Mouse (Mus musculus): Measurements from ENCODE around the gene Tmem135. TPM values are rescaled to one million over a fixed set of nuclear protein-coding genes. Genes with fewer than 3 reads are reported as not detected.

The Tmem135 gene
- polyA plus RNA-seq, 1 experiment: 13.1 TPM

- Histone ChIP-seq H3K4me3 (no peak overlapping the region), H3K4me2 (ENCODE audit: low read depth) (no peak overlapping the region), H3ac (ENCODE audit: control insufficient read depth, insufficient read length) (no peak overlapping the region), H3K27me3 (ENCODE audit: control insufficient read depth, insufficient read depth, insufficient read length) (no peaks in the 10 kb centered on the region), H3K36me3 (ENCODE audit: control insufficient read depth, insufficient read depth) (peaks cover 3% of the 10 kb centered on the region), H3K79me2 (ENCODE audit: control insufficient read depth, insufficient read depth) (no peaks in the 10 kb centered on the region)
- TF ChIP-seq POLR2A (IDR thresholded peaks at IDR 0.05; ENCODE audit: insufficient read length, low read depth) (no peak), MYOG (IDR thresholded peaks at IDR 0.05; ENCODE audit: control insufficient read depth in 1 of 3, insufficient read depth in 1 of 3, insufficient read length in 2 of 3, low read depth in 2 of 3) (no peak), E2F4 (IDR thresholded peaks at IDR 0.05; ENCODE audit: insufficient read depth) (no peak), POLR2AphosphoS2 (IDR thresholded peaks at IDR 0.05; ENCODE audit: insufficient read length, low read depth) (no peak), MAX (IDR thresholded peaks at IDR 0.05; ENCODE audit: low read depth) (no peak), REST (IDR thresholded peaks at IDR 0.05; ENCODE audit: insufficient read depth, insufficient read length) (no peak), CEBPB (IDR thresholded peaks at IDR 0.05; ENCODE audit: insufficient read depth, poor library complexity, severe bottlenecking) (no peak)
Observed at GRCm38 (mm10) chr7:89308238-89308637, 95.8 kb downstream of the Tmem135 start.

GRCm38 (mm10) chr7:89306831-89307230 is 97.2 kb downstream of the Tmem135 start:
- no peak overlapping the region for H3ac ChIP-seq (ENCODE audit: control insufficient read depth, insufficient read length)
- no peak overlapping the region for H3K4me3 ChIP-seq
- no peaks in the 10 kb centered on the region for H3K79me2 ChIP-seq (ENCODE audit: control insufficient read depth, insufficient read depth)
- TF ChIP-seq SRF (IDR thresholded peaks at IDR 0.05; ENCODE audit: control insufficient read depth, insufficient read length, low read depth) (no peak), MAX (IDR thresholded peaks at IDR 0.05; ENCODE audit: low read depth) (no peak), CEBPB (IDR thresholded peaks at IDR 0.05; ENCODE audit: insufficient read depth, poor library complexity, severe bottlenecking) (no peak)
- H3K4me2 ChIP-seq (ENCODE audit: low read depth): no peak overlapping the region
- no peaks in the 10 kb centered on the region for H3K27me3 ChIP-seq (ENCODE audit: control insufficient read depth, insufficient read depth, insufficient read length)
- no peaks in the 10 kb centered on the region for H3K36me3 ChIP-seq (ENCODE audit: control insufficient read depth, insufficient read depth)

- no peak overlapping the region for H3K4me2 ChIP-seq (ENCODE audit: low read depth)
- no peak overlapping the region for H3K4me3 ChIP-seq
- H3K36me3 ChIP-seq (ENCODE audit: control insufficient read depth, insufficient read depth): no peaks in the 10 kb centered on the region
- no peak overlapping the region for H3ac ChIP-seq (ENCODE audit: control insufficient read depth, insufficient read length)
- TF ChIP-seq TCF12 (IDR thresholded peaks at IDR 0.05; ENCODE audit: insufficient read depth, poor library complexity, severe bottlenecking): no peak
- TF ChIP-seq REST (IDR thresholded peaks at IDR 0.05; ENCODE audit: insufficient read depth, insufficient read length): no peak
- no peak for TF ChIP-seq TCF3 (IDR thresholded peaks at IDR 0.05; ENCODE audit: insufficient read length, low read depth)
- no peak for TF ChIP-seq USF1 (IDR thresholded peaks at IDR 0.05; ENCODE audit: low read depth)
- no peak for TF ChIP-seq MYOG (IDR thresholded peaks at IDR 0.05; ENCODE audit: control insufficient read depth in 1 of 3, insufficient read depth in 1 of 3, insufficient read length in 2 of 3, low read depth in 2 of 3)
- TF ChIP-seq E2F4 (IDR thresholded peaks at IDR 0.05; ENCODE audit: insufficient read depth): no peak
- no peak for TF ChIP-seq MYOD1 (IDR thresholded peaks at IDR 0.05; ENCODE audit: control insufficient read depth in 1 of 3, insufficient read length in 2 of 3, low read depth in 2 of 3)
- no peak for TF ChIP-seq MAX (IDR thresholded peaks at IDR 0.05; ENCODE audit: low read depth)
- TF ChIP-seq POLR2AphosphoS2 (IDR thresholded peaks at IDR 0.05; ENCODE audit: insufficient read length, low read depth): no peak
- TF ChIP-seq SRF (IDR thresholded peaks at IDR 0.05; ENCODE audit: control insufficient read depth, insufficient read length, low read depth): no peak
- TF ChIP-seq POLR2A (IDR thresholded peaks at IDR 0.05; ENCODE audit: insufficient read length, low read depth): no peak
- TF ChIP-seq CEBPB (IDR thresholded peaks at IDR 0.05; ENCODE audit: insufficient read depth, poor library complexity, severe bottlenecking): no peak
- H3K79me2 ChIP-seq (ENCODE audit: control insufficient read depth, insufficient read depth): no peaks in the 10 kb centered on the region
- H3K27me3 ChIP-seq (ENCODE audit: control insufficient read depth, insufficient read depth, insufficient read length): no peaks in the 10 kb centered on the region
Observed at GRCm38 (mm10) chr7:89304958-89305357, 99.1 kb downstream of the Tmem135 start.

- no peak for TF ChIP-seq E2F4 (IDR thresholded peaks at IDR 0.05; ENCODE audit: insufficient read depth)
- TF ChIP-seq SRF (IDR thresholded peaks at IDR 0.05; ENCODE audit: control insufficient read depth, insufficient read length, low read depth): no peak
- no peak for TF ChIP-seq MYOG (IDR thresholded peaks at IDR 0.05; ENCODE audit: control insufficient read depth in 1 of 3, insufficient read depth in 1 of 3, insufficient read length in 2 of 3, low read depth in 2 of 3)
- TF ChIP-seq MYOD1 (IDR thresholded peaks at IDR 0.05; ENCODE audit: control insufficient read depth in 1 of 3, insufficient read length in 2 of 3, low read depth in 2 of 3): no peak
- no peak for TF ChIP-seq POLR2AphosphoS2 (IDR thresholded peaks at IDR 0.05; ENCODE audit: insufficient read length, low read depth)
- TF ChIP-seq REST (IDR thresholded peaks at IDR 0.05; ENCODE audit: insufficient read depth, insufficient read length): no peak
- no peak for TF ChIP-seq TCF3 (IDR thresholded peaks at IDR 0.05; ENCODE audit: insufficient read length, low read depth)
- TF ChIP-seq USF1 (IDR thresholded peaks at IDR 0.05; ENCODE audit: low read depth): no peak
- TF ChIP-seq CEBPB (IDR thresholded peaks at IDR 0.05; ENCODE audit: insufficient read depth, poor library complexity, severe bottlenecking): no peak
- TF ChIP-seq MAX (IDR thresholded peaks at IDR 0.05; ENCODE audit: low read depth): no peak
- no peak for TF ChIP-seq TCF12 (IDR thresholded peaks at IDR 0.05; ENCODE audit: insufficient read depth, poor library complexity, severe bottlenecking)
- no peak for TF ChIP-seq POLR2A (IDR thresholded peaks at IDR 0.05; ENCODE audit: insufficient read length, low read depth)
- Histone ChIP-seq H3ac (ENCODE audit: control insufficient read depth, insufficient read length) (no peak overlapping the region), H3K4me2 (ENCODE audit: low read depth) (no peak overlapping the region), H3K27me3 (ENCODE audit: control insufficient read depth, insufficient read depth, insufficient read length) (no peaks in the 10 kb centered on the region), H3K4me3 (no peak overlapping the region), H3K36me3 (ENCODE audit: control insufficient read depth, insufficient read depth) (no peaks in the 10 kb centered on the region), H3K79me2 (ENCODE audit: control insufficient read depth, insufficient read depth) (no peaks in the 10 kb centered on the region)
Observed at GRCm38 (mm10) chr7:89303765-89304164, 100.3 kb downstream of the Tmem135 start.

GRCm38 (mm10) chr7:89298911-89299458 is 105.0 kb downstream of the Tmem135 start:
- Histone ChIP-seq H3K79me2 (ENCODE audit: control insufficient read depth, insufficient read depth) (no peaks in the 10 kb centered on the region), H3K27me3 (ENCODE audit: control insufficient read depth, insufficient read depth, insufficient read length) (no peaks in the 10 kb centered on the region)

More at GRCm38 (mm10) chr7:89298911-89299458, 105.0 kb downstream of the Tmem135 start:
- Histone ChIP-seq H3ac (ENCODE audit: control insufficient read depth, insufficient read length) (no peak overlapping the region), H3K4me3 (no peak overlapping the region), H3K4me2 (ENCODE audit: low read depth) (no peak overlapping the region), H3K36me3 (ENCODE audit: control insufficient read depth, insufficient read depth) (no peaks in the 10 kb centered on the region)
- TF ChIP-seq REST (IDR thresholded peaks at IDR 0.05; ENCODE audit: insufficient read depth, insufficient read length) (no peak), SRF (IDR thresholded peaks at IDR 0.05; ENCODE audit: control insufficient read depth, insufficient read length, low read depth) (no peak), E2F4 (IDR thresholded peaks at IDR 0.05; ENCODE audit: insufficient read depth) (no peak), POLR2AphosphoS2 (IDR thresholded peaks at IDR 0.05; ENCODE audit: insufficient read length, low read depth) (no peak), POLR2A (IDR thresholded peaks at IDR 0.05; ENCODE audit: insufficient read length, low read depth) (no peak), MYOD1 (IDR thresholded peaks at IDR 0.05; ENCODE audit: control insufficient read depth in 1 of 3, insufficient read length in 2 of 3, low read depth in 2 of 3) (no peak), MYOG (IDR thresholded peaks at IDR 0.05; ENCODE audit: control insufficient read depth in 1 of 3, insufficient read depth in 1 of 3, insufficient read length in 2 of 3, low read depth in 2 of 3) (no peak), TCF12 (IDR thresholded peaks at IDR 0.05; ENCODE audit: insufficient read depth, poor library complexity, severe bottlenecking) (no peak), TCF3 (IDR thresholded peaks at IDR 0.05; ENCODE audit: insufficient read length, low read depth) (no peak), MAX (IDR thresholded peaks at IDR 0.05; ENCODE audit: low read depth) (no peak), USF1 (IDR thresholded peaks at IDR 0.05; ENCODE audit: low read depth) (no peak), CEBPB (IDR thresholded peaks at IDR 0.05; ENCODE audit: insufficient read depth, poor library complexity, severe bottlenecking) (no peak)
